Mouse (Mus musculus): ENCODE measurements around the gene Ccdc78. TPM values are rescaled to one million over a fixed set of nuclear protein-coding genes. Genes with fewer than 3 reads are reported as not detected.

Gene Ccdc78
- polyA plus RNA-seq, 1 experiment from 2014 or later = 0.24 TPM

GRCm38 (mm10) chr17:25827011-25827410 is 40.6 kb downstream of the Ccdc78 start:
- H3K27ac ChIP-seq (replicated peaks) = no peak overlapping the region
- H3K4me3 ChIP-seq (ENCODE audit: low read depth, low read length) = no peak overlapping the region
- H3K9me3 ChIP-seq (ENCODE audit: control insufficient read depth, low read length) = no peaks in the 10 kb centered on the region
- H3K27me3 ChIP-seq (ENCODE audit: control insufficient read depth, insufficient read depth, low read length) = no peaks in the 10 kb centered on the region
- DNase-seq (ENCODE audit: low spot score) (no peak), ATAC-seq (ENCODE audit: low FRiP score, low TSS enrichment) (no peak)
- WGBS = 95% methylated on average over 13 of the region's 13 CpGs
- TF ChIP-seq CTCF (IDR thresholded peaks at IDR 0.05; ENCODE audit: low read depth) = no peak
- H3K9ac ChIP-seq (ENCODE audit: low read length) = no peak overlapping the region
- peaks cover 14% of the 10 kb centered on the region for H3K36me3 ChIP-seq (ENCODE audit: control insufficient read depth, insufficient read depth, low read length)
- H3K4me2 ChIP-seq (replicated peaks; ENCODE audit: low read depth) = no peak overlapping the region
- peaks cover 22% of the 10 kb centered on the region for H3K4me1 ChIP-seq (replicated peaks; ENCODE audit: control insufficient read depth, insufficient read depth)

- no peak for DNase-seq (ENCODE audit: low spot score)
- no peaks in the 10 kb centered on the region for H3K9me3 ChIP-seq (ENCODE audit: control insufficient read depth, low read length)
- peaks cover 14% of the 10 kb centered on the region for H3K36me3 ChIP-seq (ENCODE audit: control insufficient read depth, insufficient read depth, low read length)
- no peak for ATAC-seq (ENCODE audit: low FRiP score, low TSS enrichment)
- peaks cover 22% of the 10 kb centered on the region for H3K4me1 ChIP-seq (replicated peaks; ENCODE audit: control insufficient read depth, insufficient read depth)
- H3K4me2 ChIP-seq (replicated peaks; ENCODE audit: low read depth) = no peak overlapping the region
- H3K27me3 ChIP-seq (ENCODE audit: control insufficient read depth, insufficient read depth, low read length) = no peaks in the 10 kb centered on the region
- no peak overlapping the region for H3K4me3 ChIP-seq (ENCODE audit: low read depth, low read length)
- no peak overlapping the region for H3K27ac ChIP-seq (replicated peaks)
- H3K9ac ChIP-seq (ENCODE audit: low read length) = no peak overlapping the region
- TF ChIP-seq CTCF (IDR thresholded peaks at IDR 0.05; ENCODE audit: low read depth) (no peak), EP300 (optimal IDR thresholded peaks at IDR 0.05) (no peak)
- 93% methylated on average over 22 of the region's 22 CpGs for WGBS
These were observed 41.3 kb downstream of the Ccdc78 start for GRCm38 (mm10) chr17:25827546-25828222.

- Histone ChIP-seq H3K4me3 (ENCODE audit: low read depth, low read length) (peak overlapping the region; percentile 56; the same call in 1 of the 2 replicates), H3K9me3 (ENCODE audit: control insufficient read depth, low read length) (no peaks in the 10 kb centered on the region), H3K9ac (ENCODE audit: low read length) (peak overlapping the region; percentile 68; the same call in 1 of the 2 replicates), H3K4me2 (replicated peaks; ENCODE audit: low read depth) (peak overlapping the region; percentile 85), H3K36me3 (ENCODE audit: control insufficient read depth, insufficient read depth, low read length) (peaks cover 14% of the 10 kb centered on the region), H3K27ac (replicated peaks) (peak overlapping the region; percentile 92), H3K4me1 (replicated peaks; ENCODE audit: control insufficient read depth, insufficient read depth) (peaks cover 22% of the 10 kb centered on the region), H3K27me3 (ENCODE audit: control insufficient read depth, insufficient read depth, low read length) (no peaks in the 10 kb centered on the region)
- DNase-seq (ENCODE audit: low spot score) (no peak), ATAC-seq (ENCODE audit: low FRiP score, low TSS enrichment) (no peak)
- 83% methylated on average over 8 of the region's 8 CpGs for WGBS
- TF ChIP-seq CTCF (IDR thresholded peaks at IDR 0.05; ENCODE audit: low read depth) (no peak), EP300 (optimal IDR thresholded peaks at IDR 0.05) (no peak)
These were observed 41.8 kb downstream of the Ccdc78 start for GRCm38 (mm10) chr17:25828223-25828594.

- DNase-seq (ENCODE audit: low spot score) (peak; percentile 88), ATAC-seq (ENCODE audit: low FRiP score, low TSS enrichment) (peak; percentile 55)
- TF ChIP-seq EP300 (optimal IDR thresholded peaks at IDR 0.05) = no peak
- TF ChIP-seq CTCF (IDR thresholded peaks at IDR 0.05; ENCODE audit: low read depth) = peak; percentile 62
- H3K9me3 ChIP-seq (ENCODE audit: control insufficient read depth, low read length) = no peaks in the 10 kb centered on the region
- peak within 1 kb of the TSS; percentile 56 for H3K4me3 ChIP-seq (ENCODE audit: low read depth, low read length)
- peak within 1 kb of the TSS; percentile 92 for H3K27ac ChIP-seq (replicated peaks)
- no peaks in the 10 kb centered on the region for H3K27me3 ChIP-seq (ENCODE audit: control insufficient read depth, insufficient read depth, low read length)
- H3K4me1 ChIP-seq (replicated peaks; ENCODE audit: control insufficient read depth, insufficient read depth) = peaks cover 22% of the 10 kb centered on the region
- H3K9ac ChIP-seq (ENCODE audit: low read length) = peak within 1 kb of the TSS; percentile 68
- peaks cover 14% of the 10 kb centered on the region for H3K36me3 ChIP-seq (ENCODE audit: control insufficient read depth, insufficient read depth, low read length)
- peak within 1 kb of the TSS; percentile 85 for H3K4me2 ChIP-seq (replicated peaks; ENCODE audit: low read depth)
- WGBS = 2% methylated on average over 32 of the region's 32 CpGs
These were observed 42.6 kb downstream of the Ccdc78 start, which contains the start of gene Jmjd8 for GRCm38 (mm10) chr17:25828712-25829557. Gene Jmjd8 (plus strand): TSS chr17:25828867.

- no peak for TF ChIP-seq EP300 (optimal IDR thresholded peaks at IDR 0.05)
- TF ChIP-seq CTCF (IDR thresholded peaks at IDR 0.05; ENCODE audit: low read depth) = no peak
- peak; percentile 3; the same call in 1 of the 2 replicates for ATAC-seq (ENCODE audit: low FRiP score, low TSS enrichment)
- H3K9ac ChIP-seq (ENCODE audit: low read length) = peak overlapping the region; percentile 68
- no peaks in the 10 kb centered on the region for H3K9me3 ChIP-seq (ENCODE audit: control insufficient read depth, low read length)
- H3K27me3 ChIP-seq (ENCODE audit: control insufficient read depth, insufficient read depth, low read length) = no peaks in the 10 kb centered on the region
- peak overlapping the region; percentile 92 for H3K27ac ChIP-seq (replicated peaks)
- H3K4me3 ChIP-seq (ENCODE audit: low read depth, low read length) = peak overlapping the region; percentile 56
- peak; percentile 70 for DNase-seq (ENCODE audit: low spot score)
- WGBS = 25% methylated on average over 8 of the region's 8 CpGs
- H3K4me1 ChIP-seq (replicated peaks; ENCODE audit: control insufficient read depth, insufficient read depth) = peaks cover 21% of the 10 kb centered on the region
- H3K4me2 ChIP-seq (replicated peaks; ENCODE audit: low read depth) = peak overlapping the region; percentile 85
- H3K36me3 ChIP-seq (ENCODE audit: control insufficient read depth, insufficient read depth, low read length) = peaks cover 14% of the 10 kb centered on the region
These were observed 43.2 kb downstream of the Ccdc78 start for GRCm38 (mm10) chr17:25829558-25830017.
